Mouse (Mus musculus) ovary, postnatal 36 days (tissue): Measurements from ENCODE around the gene Slc10a7.
A peak's percentile ranks its signal among the peaks of the same experiment; 100 is the strongest.

Experiments used
- DNase-seq: peaks from one replicate; pipeline ENCODE4 v3.0.0; 2022; ENCODE audit warnings: low spot score, mixed read lengths

The Slc10a7 gene

GRCm38 (mm10) chr8:78623972-78624371 is 114.8 kb downstream of the Slc10a7 start:
- DNase-seq = no peak

DNA sequence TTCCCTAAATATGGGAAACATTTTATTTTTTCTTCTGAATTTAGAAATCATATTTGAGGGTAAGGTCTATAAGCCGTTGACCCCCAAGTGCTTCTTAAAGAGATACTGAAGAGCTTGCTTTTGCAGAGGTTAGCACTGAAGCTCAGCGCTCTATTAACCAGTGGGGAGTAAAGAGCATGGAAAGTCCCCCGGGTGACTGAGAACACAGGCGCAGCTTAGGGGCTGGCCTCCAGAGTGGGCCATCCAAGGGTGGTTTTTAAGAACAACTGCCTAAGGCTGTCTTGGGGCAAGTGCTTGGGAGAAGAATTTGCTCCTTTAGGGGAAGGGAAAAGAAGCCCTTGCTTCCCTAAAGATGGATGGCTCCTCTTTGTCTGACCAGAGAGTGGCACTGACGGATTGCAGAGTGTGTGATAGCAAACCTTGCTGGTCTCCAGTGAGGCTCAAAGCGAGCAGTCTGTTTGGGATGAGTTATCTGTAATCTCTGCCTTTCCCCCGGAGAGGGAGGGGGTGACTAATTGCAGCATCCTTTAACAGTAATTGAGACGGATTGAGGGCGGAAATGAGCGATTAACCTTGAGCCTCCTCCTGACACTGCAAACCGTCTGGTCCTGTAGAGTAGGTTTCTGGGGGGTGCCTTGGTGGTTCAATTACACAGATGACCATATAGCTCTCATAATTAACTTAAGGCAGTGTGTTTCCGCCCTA is 115.7 kb downstream of the Slc10a7 start:
- DNase-seq = no peak

DNA sequence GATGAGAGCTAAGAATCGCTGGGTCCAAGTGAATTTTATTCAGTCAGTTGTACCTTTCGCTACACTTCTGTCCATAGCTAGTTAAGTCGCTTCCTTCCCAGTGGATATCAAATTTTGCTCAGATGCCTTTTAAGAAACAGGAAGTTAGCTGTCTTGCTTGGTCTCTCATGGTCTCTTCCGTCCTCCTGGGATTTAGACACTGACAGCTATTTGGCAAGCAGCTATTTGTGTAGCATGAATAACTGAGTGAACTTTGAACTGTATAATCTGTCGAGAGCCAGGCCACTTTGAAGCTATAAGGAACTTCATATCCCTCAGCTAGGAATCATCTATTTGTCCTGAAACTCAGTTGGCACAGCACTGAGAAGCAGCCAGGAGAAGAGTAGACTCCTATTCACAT is 117.5 kb downstream of the Slc10a7 start:
- no peak for DNase-seq

GRCm38 (mm10) chr8:78627793-78628192 is 118.6 kb downstream of the Slc10a7 start:
- DNase-seq = no peak

- DNase-seq = no peak
These were observed 121.4 kb downstream of the Slc10a7 start for GRCm38 (mm10) chr8:78630414-78631164.

DNA sequence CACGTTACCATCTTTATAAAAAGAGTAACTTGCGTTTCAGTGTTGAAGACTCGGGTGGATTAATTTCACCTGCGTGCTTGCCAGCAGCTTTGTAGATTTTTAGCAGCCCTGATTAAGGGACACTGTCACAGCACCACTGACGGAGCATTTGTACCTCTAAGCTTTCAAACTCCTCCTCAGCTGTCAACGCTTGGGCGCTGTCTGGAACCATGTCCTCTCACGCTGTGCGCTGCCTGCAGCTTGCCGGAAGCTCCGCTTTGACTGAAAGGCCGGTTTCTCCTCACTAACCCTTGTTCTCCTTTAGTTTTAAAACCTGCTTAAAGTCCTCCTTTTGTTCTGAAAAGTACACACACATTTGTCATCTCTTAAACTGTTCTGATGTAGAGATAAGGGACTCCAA is 123.9 kb downstream of the Slc10a7 start:
- DNase-seq = no peak

- no peak for DNase-seq
These were observed 124.9 kb downstream of the Slc10a7 start for GRCm38 (mm10) chr8:78634018-78634417.

DNA sequence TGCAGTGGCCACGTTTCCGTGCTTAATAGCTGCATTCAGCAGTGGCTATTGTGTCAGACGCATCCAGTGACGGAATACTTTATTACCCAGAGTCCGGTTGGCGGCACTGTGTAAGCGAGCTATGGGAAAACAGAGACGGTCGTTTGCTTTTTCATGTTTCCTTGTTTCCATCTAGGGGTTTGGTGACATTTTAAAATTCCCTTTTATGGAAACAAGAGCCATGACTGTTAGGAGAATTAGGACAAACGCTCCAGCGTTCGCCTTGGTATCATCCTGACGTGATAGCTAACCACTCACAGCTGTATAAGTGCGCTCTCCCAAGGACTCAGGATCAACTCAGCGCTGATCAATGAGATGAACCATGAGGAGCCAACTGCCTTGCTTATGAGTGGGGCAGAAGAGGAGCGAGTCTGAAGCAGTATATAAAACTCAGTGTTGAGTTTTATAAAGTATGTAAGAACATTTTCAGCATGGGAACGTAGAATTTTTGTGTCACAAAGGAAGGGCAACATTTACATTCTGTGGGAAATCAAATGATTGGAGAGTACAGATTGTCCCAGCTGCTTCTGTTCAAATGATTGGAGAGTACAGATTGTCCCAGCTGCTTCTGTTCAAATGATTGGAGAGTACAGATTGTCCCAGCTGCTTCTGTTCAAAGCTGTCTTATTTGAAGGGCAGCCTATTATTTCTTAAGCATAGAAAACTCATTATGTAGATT is 125.5 kb downstream of the Slc10a7 start:
- no peak for DNase-seq

DNA sequence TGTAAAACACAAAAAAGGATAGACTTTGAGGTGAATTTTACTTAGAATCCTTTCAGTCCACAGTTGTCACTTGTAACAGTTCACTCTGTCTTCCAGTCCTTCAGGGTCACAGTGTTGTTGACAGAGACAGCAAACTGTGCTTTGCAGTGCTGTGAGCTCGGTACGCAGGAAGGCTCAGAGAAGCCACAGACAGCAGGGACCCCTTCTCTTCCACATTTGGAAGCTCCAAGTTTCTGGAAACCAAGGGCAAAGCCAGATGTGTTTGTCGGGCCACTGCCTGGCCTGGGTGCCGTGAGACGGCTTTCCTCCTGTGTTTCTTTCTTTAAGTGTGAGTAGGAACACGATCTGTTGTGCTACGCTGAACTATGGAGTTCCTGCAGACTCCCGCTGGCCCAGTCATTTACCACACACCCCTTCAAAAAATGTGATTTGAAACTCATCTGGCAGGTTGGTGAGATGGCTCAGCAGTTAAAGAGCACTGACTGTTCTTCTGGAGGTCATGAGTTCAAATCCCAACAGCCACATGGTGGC is 126.2 kb downstream of the Slc10a7 start:
- DNase-seq = no peak

DNA sequence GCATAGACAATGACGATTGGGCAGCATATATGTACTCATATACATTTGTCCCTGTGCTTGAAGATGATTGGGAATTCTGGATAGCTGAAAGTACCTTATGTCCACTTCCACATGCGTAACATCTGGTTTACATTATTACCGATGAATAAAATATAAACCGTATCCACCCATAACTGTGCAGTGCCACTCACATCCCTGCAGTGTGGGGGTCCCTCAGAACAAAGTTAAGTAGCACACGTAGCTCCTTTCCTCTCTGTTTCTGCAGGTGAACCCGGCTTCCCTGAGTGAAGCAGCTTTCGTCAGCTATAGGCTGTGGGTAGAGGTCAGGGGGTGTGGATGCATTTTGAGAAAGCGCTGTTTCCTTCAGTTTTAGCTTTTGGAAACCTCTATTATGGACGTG is 132.8 kb downstream of the Slc10a7 start:
- DNase-seq = no peak

- DNase-seq = no peak
These were observed 133.2 kb downstream of the Slc10a7 start for GRCm38 (mm10) chr8:78642376-78642775.

DNA sequence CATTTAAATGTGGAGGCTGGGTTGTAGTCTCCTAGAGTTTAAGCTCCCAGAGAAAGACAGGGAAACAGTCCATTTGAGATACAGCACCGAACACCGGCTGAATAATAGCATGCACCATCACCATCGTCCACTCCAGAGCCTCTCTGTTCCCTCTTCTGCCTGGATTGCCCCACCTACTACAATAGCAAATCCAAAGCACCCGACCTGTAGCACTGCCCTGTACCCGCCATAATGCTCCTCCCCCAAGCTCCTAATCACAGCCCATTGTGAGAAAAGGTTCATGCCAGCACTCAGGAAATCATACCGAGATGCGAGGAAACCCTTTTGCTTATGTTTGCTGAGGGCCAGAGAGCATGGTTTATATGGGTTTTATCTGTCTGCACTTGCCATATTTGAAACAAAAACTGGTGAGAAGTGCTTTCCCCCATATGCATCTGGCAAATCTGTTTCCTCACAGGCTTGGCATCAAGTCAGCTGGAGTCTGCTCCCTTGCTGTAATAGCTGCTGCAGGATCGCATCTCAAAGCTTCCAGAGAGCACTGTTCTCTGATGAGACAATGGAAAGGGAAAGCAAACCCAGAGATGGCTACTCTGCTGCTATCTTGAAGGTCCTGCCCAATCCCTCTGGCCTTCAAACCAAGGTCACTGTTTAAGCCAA is 138.0 kb downstream of the Slc10a7 start:
- DNase-seq = no peak

- DNase-seq = no peak
These were observed 138.7 kb downstream of the Slc10a7 start for GRCm38 (mm10) chr8:78647846-78648245.

GRCm38 (mm10) chr8:78648918-78649317 is 139.8 kb downstream of the Slc10a7 start:
- peak; percentile 54 for DNase-seq

GRCm38 (mm10) chr8:78651670-78652069 is 142.5 kb downstream of the Slc10a7 start:
- DNase-seq = no peak

DNA sequence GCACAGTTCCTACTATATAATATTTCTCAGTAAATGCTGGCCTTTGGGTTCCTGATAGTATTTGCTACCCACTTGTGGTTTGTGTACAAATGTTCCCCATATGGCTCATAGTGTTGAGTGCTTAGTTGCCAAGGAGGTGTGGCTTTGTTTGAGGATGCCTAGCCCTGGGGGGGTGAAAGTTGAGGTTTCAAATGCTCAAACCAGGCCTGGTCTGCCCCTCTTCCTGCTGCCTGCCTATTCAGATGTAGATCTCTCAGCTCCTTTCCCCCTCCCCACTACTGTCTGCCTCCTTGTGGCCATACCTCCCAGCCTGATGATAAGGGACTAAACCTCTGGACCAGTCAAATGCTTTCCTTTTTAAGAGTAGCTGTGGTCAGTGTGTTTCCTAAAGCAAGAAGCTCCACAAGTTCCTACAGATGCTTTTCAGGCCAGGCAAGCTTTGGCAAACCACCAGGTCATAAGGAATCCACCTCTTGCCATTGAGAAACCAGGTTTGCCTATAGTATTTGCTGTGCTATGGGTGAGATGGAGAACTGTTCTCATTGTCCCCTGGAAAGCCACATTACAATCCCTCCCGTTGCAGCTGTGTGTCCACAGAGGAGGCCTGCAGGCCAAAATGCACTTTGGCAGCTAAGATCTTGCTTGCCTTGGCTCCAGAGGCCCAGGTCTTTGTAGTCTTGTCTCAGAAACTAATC is 146.4 kb downstream of the Slc10a7 start:
- no peak for DNase-seq

GRCm38 (mm10) chr8:78656700-78657370 is 147.7 kb downstream of the Slc10a7 start:
- no peak for DNase-seq

DNA sequence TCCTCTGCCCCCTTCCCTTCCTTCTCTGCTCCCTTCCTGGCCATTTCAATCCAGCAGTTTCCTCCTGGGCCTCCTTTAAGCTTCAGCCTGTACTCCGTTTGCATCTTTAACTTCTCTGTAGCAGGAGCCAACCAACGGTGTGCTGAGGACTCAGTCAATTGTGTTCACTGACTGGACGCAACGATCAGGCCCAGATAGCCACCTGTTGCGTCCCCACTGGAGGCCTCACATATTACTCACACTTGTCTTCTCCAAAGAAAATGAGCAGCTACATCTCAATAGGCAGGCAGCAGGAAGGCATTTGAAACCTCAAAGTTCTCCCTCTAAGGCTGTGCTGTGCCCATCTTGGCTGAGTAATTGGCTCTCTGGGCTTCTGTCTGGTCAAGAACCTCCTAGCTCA is 149.0 kb downstream of the Slc10a7 start:
- no peak for DNase-seq

GRCm38 (mm10) chr8:78659617-78660187 is 150.6 kb downstream of the Slc10a7 start:
- no peak for DNase-seq

DNA sequence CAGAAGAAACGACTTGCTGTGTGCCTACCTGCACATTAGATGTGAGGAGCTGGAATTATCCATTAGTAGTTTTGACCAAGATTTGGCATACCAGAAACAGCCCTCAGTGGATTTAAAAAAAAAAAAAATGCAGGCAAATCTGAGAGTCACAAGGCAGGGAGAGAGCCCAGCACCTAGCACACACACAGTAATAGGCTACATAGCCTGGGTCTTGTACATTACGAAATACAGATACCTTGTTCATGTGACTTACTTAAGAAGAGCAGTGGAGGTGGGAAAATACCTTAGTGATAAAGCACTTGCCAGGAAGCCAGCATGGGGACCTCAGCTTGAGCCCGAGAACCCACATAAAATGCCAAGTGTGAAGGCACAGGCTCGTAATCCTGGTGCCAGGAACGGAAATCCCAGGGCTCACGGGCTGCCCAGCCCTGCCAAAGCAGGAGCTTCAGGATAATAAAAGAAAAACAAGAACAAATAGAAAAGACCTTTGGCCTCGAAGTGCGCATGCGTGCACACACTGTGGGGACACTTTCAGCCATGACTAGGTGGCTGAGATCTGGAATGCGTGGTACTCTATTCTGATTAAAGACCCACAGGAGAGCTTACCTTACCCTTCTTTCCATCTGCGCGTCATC is 155.3 kb downstream of the Slc10a7 start:
- no peak for DNase-seq
